Mouse (Mus musculus): ENCODE data around the gene Renbp. TPM values are rescaled to one million over a fixed set of nuclear protein-coding genes. Genes with fewer than 3 reads are reported as not detected.

The Renbp gene
- polyA plus RNA-seq, 1 experiment from 2014 or later = 16.9 TPM

DNA sequence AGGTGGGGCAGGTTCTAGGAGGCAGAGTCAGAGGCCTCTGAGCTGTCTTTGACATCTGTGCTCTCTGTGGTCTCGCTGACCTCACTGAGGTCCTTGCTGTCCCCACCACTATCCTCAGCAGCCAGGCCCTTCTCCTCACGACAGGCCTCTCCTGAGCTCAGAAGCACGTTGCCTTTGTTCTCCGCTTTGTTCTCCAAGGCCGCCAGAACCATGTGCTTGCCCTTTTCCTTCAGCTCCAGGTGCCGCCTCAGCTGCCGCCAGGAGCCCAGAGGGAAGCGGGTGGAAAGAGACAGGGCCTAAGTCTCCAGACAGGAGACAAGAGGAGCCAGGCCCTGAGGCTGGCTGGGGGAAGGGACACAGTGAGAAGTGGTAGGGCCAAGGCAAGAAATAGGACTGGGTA lies 13.7 kb downstream of the Renbp start:
- Histone ChIP-seq H3K36me3 (peaks cover 10% of the 10 kb centered on the region), H3K9ac (no peak overlapping the region), H3K27me3 (replicated peaks) (no peaks in the 10 kb centered on the region), H3K4me3 (no peak overlapping the region), H3K9me3 (no peaks in the 10 kb centered on the region), H3K4me1 (peaks cover 5% of the 10 kb centered on the region; the same call in 1 of the 2 replicates), H3K4me2 (replicated peaks) (no peak overlapping the region), H3K27ac (no peak overlapping the region)
- 77% methylated on average over 8 of the region's 8 CpGs for WGBS
- no peak for ATAC-seq (ENCODE audit: low FRiP score, low read depth)

DNA sequence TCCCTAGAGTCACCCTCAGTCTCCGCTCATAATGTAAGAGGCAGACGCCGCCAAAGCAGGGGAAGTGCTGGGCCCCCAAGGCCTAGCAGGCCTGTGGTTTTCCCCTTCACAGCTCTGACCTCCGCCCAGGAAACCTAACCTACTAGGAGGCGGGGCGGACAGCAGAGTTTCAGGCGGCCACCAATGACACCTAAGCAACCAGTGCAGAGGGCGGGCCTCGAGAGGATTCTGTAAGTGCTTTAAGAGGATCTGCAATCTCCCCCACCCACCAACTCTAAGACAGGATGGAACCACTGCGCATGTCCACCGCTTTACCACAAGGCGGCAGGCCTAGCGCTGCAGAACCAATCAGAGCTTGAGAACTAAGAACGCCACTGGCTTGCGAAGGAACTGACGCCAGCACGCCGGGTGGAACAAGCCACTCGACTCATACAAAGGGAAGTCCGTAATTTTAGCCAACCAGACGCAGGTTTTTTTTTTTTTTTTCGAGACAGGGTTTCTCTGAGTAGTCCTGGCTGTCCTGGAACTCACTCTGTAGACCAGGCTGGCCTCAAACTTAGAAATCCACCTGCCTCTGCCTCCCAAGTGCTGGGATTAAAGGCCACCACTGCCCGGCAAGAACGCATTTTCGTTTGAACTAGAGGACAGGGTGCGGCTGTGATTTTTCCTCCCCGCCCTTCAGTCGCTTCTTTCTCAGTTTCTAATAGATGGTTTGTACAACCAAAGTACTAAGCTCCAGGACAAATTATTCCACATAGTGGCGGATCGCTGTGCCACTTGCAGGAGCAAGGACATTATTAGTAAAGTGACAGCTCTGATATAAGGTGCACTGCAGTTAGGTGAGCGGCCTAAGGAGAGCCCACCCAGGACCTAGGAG lies 15.6 kb downstream of the Renbp start:
- ATAC-seq (ENCODE audit: low FRiP score, low read depth) = peak; percentile 94
- 0 out of 2 replicates have a peak overlapping the region, but pooled peaks have one; percentile 7 for H3K4me3 ChIP-seq
- H3K4me2 ChIP-seq (replicated peaks) = peak overlapping the region; percentile 49
- H3K4me1 ChIP-seq = no peaks in the 10 kb centered on the region
- no peaks in the 10 kb centered on the region for H3K9me3 ChIP-seq
- H3K27ac ChIP-seq = no peak overlapping the region
- no peak overlapping the region for H3K9ac ChIP-seq
- WGBS = 31% methylated on average over 31 of the region's 31 CpGs
- H3K27me3 ChIP-seq (replicated peaks) = no peaks in the 10 kb centered on the region
- H3K36me3 ChIP-seq = peaks cover 10% of the 10 kb centered on the region

DNA sequence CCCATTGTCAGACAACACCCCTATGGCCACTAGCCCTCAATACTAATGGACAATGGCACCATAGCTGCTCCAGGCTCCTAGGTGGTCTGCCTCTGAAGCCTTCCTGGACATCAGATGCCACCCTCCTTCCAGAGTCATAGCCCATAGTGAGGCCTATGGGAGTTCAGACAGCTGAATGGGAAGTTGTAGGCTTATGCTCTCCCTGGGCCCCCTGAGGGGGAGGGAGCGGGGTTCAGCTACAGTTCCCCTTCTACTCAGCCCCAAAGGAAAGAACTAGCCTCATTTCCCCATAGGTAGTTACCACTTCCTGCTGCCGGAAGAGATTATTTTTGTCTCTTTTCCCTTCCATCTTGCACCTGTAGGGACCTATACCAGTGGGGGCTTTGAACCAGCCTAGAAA lies 19.1 kb downstream of the Renbp start:
- H3K4me2 ChIP-seq (replicated peaks) = no peak overlapping the region
- H3K9me3 ChIP-seq = no peaks in the 10 kb centered on the region
- no peak overlapping the region for H3K9ac ChIP-seq
- H3K36me3 ChIP-seq = no peaks in the 10 kb centered on the region
- ATAC-seq (ENCODE audit: low FRiP score, low read depth) = no peak
- no peak overlapping the region for H3K27ac ChIP-seq
- no peaks in the 10 kb centered on the region for H3K4me1 ChIP-seq
- WGBS = 86% methylated on average over 2 of the region's 2 CpGs
- no peaks in the 10 kb centered on the region for H3K27me3 ChIP-seq (replicated peaks)
- no peak overlapping the region for H3K4me3 ChIP-seq

DNA sequence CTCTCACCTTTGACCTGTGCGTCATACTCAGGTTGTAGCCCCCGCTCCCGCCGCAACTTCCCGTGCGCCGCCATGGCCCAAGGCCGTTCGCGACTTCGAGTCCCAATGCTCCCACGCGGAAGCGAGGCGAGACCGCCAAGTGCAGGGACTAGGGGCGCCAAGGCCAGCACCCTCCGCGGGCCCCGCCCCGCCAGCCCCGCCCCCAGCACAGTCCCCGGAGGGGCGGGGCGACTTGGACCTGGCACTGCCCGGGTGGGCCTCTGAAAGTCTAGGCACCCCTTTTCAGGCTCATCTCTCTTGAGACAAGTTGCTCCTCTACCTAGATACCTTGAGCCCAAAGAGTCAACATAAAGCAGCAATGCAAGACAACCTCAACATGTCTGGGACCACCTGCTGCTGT lies 19.5 kb downstream of the Renbp start:
- ATAC-seq (ENCODE audit: low FRiP score, low read depth) = no peak
- Histone ChIP-seq H3K4me2 (replicated peaks) (peak overlapping the region; percentile 47), H3K27ac (no peak overlapping the region), H3K9ac (no peak overlapping the region), H3K9me3 (no peaks in the 10 kb centered on the region), H3K36me3 (no peaks in the 10 kb centered on the region), H3K27me3 (replicated peaks) (no peaks in the 10 kb centered on the region), H3K4me3 (no peak overlapping the region), H3K4me1 (no peaks in the 10 kb centered on the region)
- WGBS = 15% methylated on average over 26 of the region's 26 CpGs

DNA sequence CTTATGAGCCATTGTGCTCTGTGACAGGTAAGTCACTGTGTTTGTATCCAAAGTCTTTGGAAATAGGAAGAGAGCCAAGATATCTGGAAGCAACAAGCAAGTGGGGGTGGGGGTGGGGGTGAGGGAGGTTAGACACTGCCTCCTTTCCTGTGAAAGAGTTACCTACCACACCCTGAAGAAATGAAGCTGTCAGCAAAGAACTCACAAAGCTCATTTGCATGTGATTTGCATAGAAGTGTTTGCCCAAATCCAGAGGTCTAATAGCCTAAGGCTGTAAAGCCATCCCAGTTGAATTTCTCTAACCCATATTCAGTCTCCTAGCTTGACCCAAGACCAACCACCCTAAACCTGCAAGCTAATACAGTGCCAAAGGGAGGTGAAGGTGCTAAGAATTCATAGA lies 20.2 kb downstream of the Renbp start:
- Histone ChIP-seq H3K27me3 (replicated peaks) (no peaks in the 10 kb centered on the region), H3K9me3 (no peaks in the 10 kb centered on the region), H3K4me1 (no peaks in the 10 kb centered on the region), H3K9ac (no peak overlapping the region), H3K4me3 (no peak overlapping the region), H3K36me3 (no peaks in the 10 kb centered on the region), H3K4me2 (replicated peaks) (no peak overlapping the region), H3K27ac (no peak overlapping the region)
- ATAC-seq (ENCODE audit: low FRiP score, low read depth) = no peak

DNA sequence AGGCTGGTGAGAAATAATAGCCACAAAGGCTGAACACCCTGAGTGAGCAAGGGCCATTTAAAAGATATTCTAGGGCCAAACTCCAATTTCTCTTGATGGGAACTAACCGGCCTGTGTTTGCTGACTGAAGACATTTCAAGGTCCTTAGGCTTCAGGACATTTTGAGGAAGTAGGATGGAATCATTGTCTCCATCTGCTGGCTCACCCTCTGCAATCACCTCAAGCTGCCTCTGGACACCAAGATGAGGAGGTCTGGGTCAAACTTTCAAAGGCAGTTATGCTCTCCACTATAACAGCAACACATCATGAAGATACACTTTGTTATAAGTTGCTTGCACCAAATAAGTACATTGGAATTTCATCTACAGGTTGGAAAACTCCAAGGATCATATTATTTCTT lies 20.6 kb downstream of the Renbp start:
- no peaks in the 10 kb centered on the region for H3K9me3 ChIP-seq
- H3K4me3 ChIP-seq = no peak overlapping the region
- no peak overlapping the region for H3K4me2 ChIP-seq (replicated peaks)
- no peak overlapping the region for H3K9ac ChIP-seq
- no peaks in the 10 kb centered on the region for H3K4me1 ChIP-seq
- H3K36me3 ChIP-seq = no peaks in the 10 kb centered on the region
- 72% methylated on average over 1 of the region's 1 CpGs for WGBS
- no peaks in the 10 kb centered on the region for H3K27me3 ChIP-seq (replicated peaks)
- no peak overlapping the region for H3K27ac ChIP-seq
- ATAC-seq (ENCODE audit: low FRiP score, low read depth) = no peak

DNA sequence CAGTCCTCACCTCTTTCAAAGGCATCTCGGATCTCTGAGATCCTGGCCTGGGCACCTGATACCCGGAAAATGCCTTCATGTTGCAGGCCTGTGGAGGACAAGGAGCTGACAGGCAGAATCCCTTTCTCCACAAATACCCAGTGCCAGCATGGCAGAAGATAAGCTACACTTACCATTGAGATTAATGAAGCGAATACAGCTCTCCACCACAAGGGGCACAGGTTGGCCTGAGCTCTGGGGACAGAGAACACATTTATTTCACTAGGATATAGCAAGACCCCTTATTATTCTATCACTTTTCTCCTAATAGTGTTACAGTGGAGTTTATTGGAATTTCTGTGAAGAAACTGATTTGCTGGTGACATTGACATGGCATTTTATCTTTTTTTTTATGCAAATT lies 32.7 kb downstream of the Renbp start:
- Histone ChIP-seq H3K36me3 (no peaks in the 10 kb centered on the region), H3K9ac (no peak overlapping the region), H3K4me2 (replicated peaks) (no peak overlapping the region), H3K27ac (no peak overlapping the region), H3K4me3 (no peak overlapping the region), H3K27me3 (replicated peaks) (no peaks in the 10 kb centered on the region), H3K9me3 (no peaks in the 10 kb centered on the region), H3K4me1 (no peaks in the 10 kb centered on the region)
- 73% methylated on average over 3 of the region's 3 CpGs for WGBS
- no peak for ATAC-seq (ENCODE audit: low FRiP score, low read depth)

DNA sequence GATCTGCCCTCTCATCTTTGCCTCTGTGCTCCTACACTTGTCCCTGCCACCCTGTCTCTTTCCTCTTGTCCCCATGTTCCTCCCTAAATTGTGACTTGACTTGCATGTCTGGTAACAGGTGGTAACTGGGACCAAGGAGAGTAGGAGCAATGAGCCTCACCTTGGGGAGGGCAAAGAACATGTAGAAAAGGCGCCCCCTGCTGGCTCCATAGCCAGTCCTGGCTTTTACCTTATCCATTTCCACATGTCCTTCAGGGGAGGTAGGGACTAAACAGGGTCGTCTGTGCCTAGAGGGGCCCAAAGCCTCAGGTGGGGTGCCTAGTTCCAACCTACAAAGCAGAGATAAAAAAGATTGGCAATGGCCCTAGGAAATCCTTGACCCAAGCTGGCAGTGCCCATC lies 34.9 kb downstream of the Renbp start, which contains the start of gene L1cam:
Gene L1cam, minus strand, starts transcription at position 387 of the 400 bp plus-strand sequence.
- no peak within 1 kb of the TSS for H3K9ac ChIP-seq
- H3K4me1 ChIP-seq = no peaks in the 10 kb centered on the region
- H3K4me3 ChIP-seq = no peak within 1 kb of the TSS
- 33% methylated on average over 2 of the region's 2 CpGs for WGBS
- H3K9me3 ChIP-seq = no peaks in the 10 kb centered on the region
- H3K36me3 ChIP-seq = no peaks in the 10 kb centered on the region
- H3K27ac ChIP-seq = no peak within 1 kb of the TSS
- no peak; the same call in 1 of the 2 replicates for ATAC-seq (ENCODE audit: low FRiP score, low read depth)
- no peaks in the 10 kb centered on the region for H3K27me3 ChIP-seq (replicated peaks)
- H3K4me2 ChIP-seq (replicated peaks) = no peak within 1 kb of the TSS

DNA sequence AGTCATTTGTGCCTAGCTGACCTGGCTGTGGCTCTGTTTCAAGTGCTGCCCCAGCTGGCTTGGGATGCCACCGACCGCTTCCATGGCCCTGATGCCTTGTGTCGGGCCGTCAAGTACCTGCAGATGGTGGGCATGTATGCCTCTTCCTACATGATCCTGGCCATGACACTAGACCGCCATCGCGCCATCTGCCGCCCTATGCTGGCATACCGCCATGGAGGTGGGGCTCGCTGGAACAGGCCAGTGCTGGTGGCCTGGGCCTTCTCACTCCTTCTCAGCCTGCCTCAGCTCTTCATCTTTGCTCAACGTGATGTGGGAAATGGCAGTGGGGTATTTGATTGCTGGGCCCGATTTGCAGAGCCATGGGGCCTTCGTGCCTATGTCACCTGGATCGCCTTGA lies 37.8 kb downstream of the Renbp start:
- Histone ChIP-seq H3K36me3 (no peaks in the 10 kb centered on the region), H3K4me3 (no peak overlapping the region), H3K27ac (no peak overlapping the region), H3K4me2 (replicated peaks) (no peak overlapping the region), H3K27me3 (replicated peaks) (no peaks in the 10 kb centered on the region), H3K4me1 (no peaks in the 10 kb centered on the region), H3K9me3 (no peaks in the 10 kb centered on the region), H3K9ac (no peak overlapping the region)
- WGBS = 91% methylated on average over 14 of the region's 14 CpGs
- no peak for ATAC-seq (ENCODE audit: low FRiP score, low read depth)

DNA sequence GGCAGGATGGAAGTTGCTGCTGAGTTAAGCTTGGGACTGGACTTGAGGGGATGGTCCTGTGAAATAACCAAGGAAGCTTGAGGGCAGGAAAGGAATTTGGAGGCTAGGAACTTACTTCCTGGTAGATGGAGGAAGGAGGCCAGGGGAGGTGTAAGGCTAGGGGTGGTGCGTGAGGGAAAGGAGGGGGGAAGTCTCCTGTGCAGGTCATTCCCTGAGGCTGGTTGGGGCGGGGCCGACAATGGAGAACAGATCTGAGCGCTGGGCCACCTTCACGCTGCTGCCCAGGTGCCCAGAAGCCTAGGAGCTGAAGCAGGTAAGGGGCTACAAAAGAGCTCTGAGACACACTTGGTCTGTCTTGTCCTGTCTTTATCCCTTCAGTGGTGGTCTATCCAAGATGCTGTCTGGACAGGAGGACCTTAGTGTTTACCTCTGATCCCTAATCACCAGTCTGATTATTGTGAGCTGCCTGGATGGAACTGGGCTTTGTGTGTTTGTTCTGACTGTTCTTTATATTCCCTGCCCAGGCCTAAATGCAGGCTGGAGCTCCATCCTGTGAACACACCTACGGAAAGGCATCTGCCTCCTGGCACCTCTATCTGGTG lies 39.0 kb downstream of the Renbp start, which contains the start of gene Avpr2:
Gene Avpr2, plus strand, starts transcription at position 552 of the 602 bp plus-strand sequence.
- H3K4me3 ChIP-seq = no peak within 1 kb of the TSS
- 75% methylated on average over 6 of the region's 6 CpGs for WGBS
- no peak for ATAC-seq (ENCODE audit: low FRiP score, low read depth)

DNA sequence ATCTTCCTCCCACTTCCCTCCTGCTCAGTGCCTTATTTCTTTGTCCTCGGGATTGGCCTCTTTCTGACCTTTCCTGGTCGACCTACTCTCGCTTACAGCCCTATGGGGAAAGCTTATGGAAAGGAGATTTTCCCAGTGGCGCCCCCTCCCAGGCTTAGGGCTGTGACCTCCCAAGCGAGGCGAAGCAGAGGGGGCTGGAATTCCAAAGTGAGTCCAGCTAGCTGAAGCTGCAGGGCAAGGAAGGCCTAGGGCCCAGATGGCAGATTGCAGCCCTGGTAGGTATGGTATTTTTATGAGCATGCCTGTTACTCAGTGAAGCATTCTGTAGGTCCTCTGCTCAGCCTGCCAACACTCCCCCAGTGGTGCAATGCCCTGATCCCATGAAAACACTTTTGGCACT lies 49.2 kb downstream of the Renbp start:
- Histone ChIP-seq H3K9me3 (no peaks in the 10 kb centered on the region), H3K4me1 (no peaks in the 10 kb centered on the region), H3K9ac (no peak overlapping the region), H3K27ac (no peak overlapping the region), H3K4me2 (replicated peaks) (peak overlapping the region; percentile 61), H3K27me3 (replicated peaks) (no peaks in the 10 kb centered on the region), H3K36me3 (no peaks in the 10 kb centered on the region), H3K4me3 (no peak overlapping the region)
- 19% methylated on average over 6 of the region's 6 CpGs for WGBS
- peak; percentile 48; the same call in 1 of the 2 replicates for ATAC-seq (ENCODE audit: low FRiP score, low read depth)

More for the DNA sequence above, 39.0 kb downstream of the Renbp start, which contains the start of gene Avpr2:
- Histone ChIP-seq H3K9me3 (no peaks in the 10 kb centered on the region), H3K4me2 (replicated peaks) (no peak within 1 kb of the TSS), H3K27me3 (replicated peaks) (no peaks in the 10 kb centered on the region), H3K27ac (no peak within 1 kb of the TSS), H3K4me1 (no peaks in the 10 kb centered on the region), H3K9ac (no peak within 1 kb of the TSS), H3K36me3 (no peaks in the 10 kb centered on the region)

DNA sequence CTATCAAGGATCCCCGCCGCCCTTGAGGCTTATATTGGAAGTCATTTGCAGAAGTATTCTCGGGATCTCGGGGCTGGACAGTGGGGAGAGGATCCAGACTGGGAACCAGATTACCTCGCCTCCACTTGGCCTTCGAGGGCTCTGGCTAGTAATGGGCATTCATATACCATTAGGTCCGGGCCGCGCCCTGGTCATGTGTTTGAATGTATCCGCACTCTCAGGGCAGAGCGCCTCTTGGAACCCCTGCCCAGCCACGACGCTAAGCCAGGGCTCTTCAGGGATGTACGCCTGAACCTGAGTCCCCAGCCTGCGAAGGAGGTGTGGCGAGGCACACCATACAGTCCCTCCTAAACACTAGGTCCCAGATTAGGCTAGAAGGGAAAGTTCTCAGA lies 49.6 kb downstream of the Renbp start:
- peak overlapping the region; percentile 58; the same call in 1 of the 2 replicates for H3K9ac ChIP-seq
- no peaks in the 10 kb centered on the region for H3K4me1 ChIP-seq
- no peaks in the 10 kb centered on the region for H3K9me3 ChIP-seq
- peak overlapping the region; percentile 61 for H3K4me2 ChIP-seq (replicated peaks)
- no peaks in the 10 kb centered on the region for H3K36me3 ChIP-seq
- H3K4me3 ChIP-seq = peak overlapping the region; percentile 38
- 16% methylated on average over 16 of the region's 16 CpGs for WGBS
- H3K27ac ChIP-seq = no peak overlapping the region
- no peaks in the 10 kb centered on the region for H3K27me3 ChIP-seq (replicated peaks)
- ATAC-seq (ENCODE audit: low FRiP score, low read depth) = peak; percentile 68
